In the genomic region with DNA sequence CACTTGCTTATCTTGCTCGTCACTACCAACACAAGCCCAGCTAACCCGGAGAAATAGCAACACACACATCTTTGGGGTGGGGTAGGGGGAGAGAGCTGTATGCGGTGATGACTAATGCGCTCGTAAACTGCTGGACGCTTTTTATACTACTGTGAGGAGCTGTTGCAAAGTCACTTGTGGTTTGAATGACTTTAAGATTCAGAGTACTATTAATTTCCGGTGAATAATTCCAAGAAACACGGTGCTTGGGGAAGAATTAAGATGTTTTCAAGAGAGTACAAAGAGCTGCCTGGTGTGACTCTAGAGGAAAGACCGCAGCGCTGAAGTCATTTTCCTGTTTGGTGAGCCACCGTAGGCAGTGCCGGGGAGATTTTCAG, we compare ENCODE assay signal across 8 mouse cellular contexts. TPM values are rescaled to one million over a fixed set of nuclear protein-coding genes. Genes with fewer than 3 reads are reported as not detected.
DNase-seq lines count a peak whose midpoint lies in the region; ATAC-seq and TF ChIP-seq lines count a peak whose summit lies in the region.
"Had no signal": no experiment of that assay in that cellular context is flagged by ENCODE, and none has a peak within 500 bp of the region (broad histone marks: within the 10 kb centered on the region; RNA-seq: fewer than 3 reads in every experiment).

No protein-coding gene starts in this region.

- intact Hi-C loops in left cerebral cortex, adult 2 months (cut with DNase I), result no loop called here

- no peaks in the 10 kb centered on the region for H3K27me3 ChIP-seq in intestine, embryonic 14.5 days (replicated peaks; ENCODE audit: control insufficient read depth, insufficient read depth, low read length)
- no peaks in the 10 kb centered on the region for H3K27me3 ChIP-seq in stomach, embryonic 16.5 days (ENCODE audit: control insufficient read depth, insufficient read depth, low read length)
- H3K27me3 ChIP-seq: liver, embryonic 15.5 days had no signal

- DNase-seq in lung, postnatal 25 days (ENCODE audit: low spot score), result peak; percentile 53
- no peak for DNase-seq in lung, adult 2 months
- DNase-seq in intestine, embryonic 14.5 days (ENCODE audit: low spot score), result no peak
- no peak for DNase-seq in layer of hippocampus, adult 11-12 months (ENCODE audit: low spot score)
- DNase-seq in left cerebral cortex, adult 2 months (ENCODE audit: extremely low spot score in 1 of 2, low spot score in 2 of 2), result no peak

- 0 out of 2 replicates have a peak, but pooled peaks have one; percentile 10 for ATAC-seq in intestine, embryonic 14.5 days (replicated peaks; ENCODE audit: low FRiP score, low TSS enrichment, low read depth)
- ATAC-seq in stomach, embryonic 16.5 days (ENCODE audit: insufficient read depth, low FRiP score), result 0 out of 2 replicates have a peak, but pooled peaks have one; percentile 16

- no peak overlapping the region for H3K4me3 ChIP-seq in lung, adult 2 months (replicated peaks; ENCODE audit: extremely low read depth, low read depth, low read length)
- peak overlapping the region; percentile 33 for H3K4me3 ChIP-seq in bone marrow macrophage, adult 2 months (ENCODE audit: insufficient read depth, low read length)
- no peak overlapping the region for H3K4me3 ChIP-seq in intestine, embryonic 14.5 days (ENCODE audit: low read depth, low read length)
- no peak overlapping the region for H3K4me3 ChIP-seq in stomach, embryonic 16.5 days (replicated peaks; ENCODE audit: low read length)
- no peak overlapping the region for H3K4me3 ChIP-seq in left cerebral cortex, adult 2 months
- H3K4me3 ChIP-seq: liver, embryonic 15.5 days had no signal

- no peak overlapping the region for H3K27ac ChIP-seq in bone marrow macrophage, adult 2 months (ENCODE audit: insufficient read depth, low read depth, low read length)
- peak overlapping the region; percentile 16; the same call in 1 of the 2 replicates for H3K27ac ChIP-seq in intestine, embryonic 14.5 days (ENCODE audit: low read depth)
- H3K27ac ChIP-seq in stomach, embryonic 16.5 days (ENCODE audit: low read length), result peak overlapping the region; percentile 36
- no peak overlapping the region for H3K27ac ChIP-seq in left cerebral cortex, adult 2 months
- H3K27ac ChIP-seq: liver, embryonic 15.5 days had no signal

- H3K4me2 ChIP-seq in intestine, embryonic 14.5 days (ENCODE audit: low read length), result 0 out of 2 replicates have a peak overlapping the region, but pooled peaks have one; percentile 5
- H3K4me2 ChIP-seq in stomach, embryonic 16.5 days (ENCODE audit: low read depth, low read length), result no peak overlapping the region
- H3K4me2 ChIP-seq: liver, embryonic 15.5 days had no signal

- no peak overlapping the region for H3K9ac ChIP-seq in intestine, embryonic 14.5 days (ENCODE audit: low read length)
- no peak overlapping the region for H3K9ac ChIP-seq in stomach, embryonic 16.5 days (ENCODE audit: low read length)
- H3K9ac ChIP-seq: liver, embryonic 15.5 days had no signal

- H3K36me3 ChIP-seq in intestine, embryonic 14.5 days (ENCODE audit: control insufficient read depth, insufficient read depth, low read length), result no peaks in the 10 kb centered on the region
- no peaks in the 10 kb centered on the region for H3K36me3 ChIP-seq in stomach, embryonic 16.5 days (ENCODE audit: control insufficient read depth, insufficient read depth, low read length)
- H3K36me3 ChIP-seq: liver, embryonic 15.5 days had no signal

- 14% methylated on average over 12 of the region's 12 CpGs for WGBS in lung, adult 2 months
- 36% methylated on average over 12 of the region's 12 CpGs for WGBS in intestine, embryonic 14.5 days
- 36% methylated on average over 12 of the region's 12 CpGs for WGBS in stomach, embryonic 16.5 days

- H3K9me3 ChIP-seq in intestine, embryonic 14.5 days (ENCODE audit: control insufficient read depth, low read length), result no peaks in the 10 kb centered on the region
- no peaks in the 10 kb centered on the region for H3K9me3 ChIP-seq in stomach, embryonic 16.5 days (replicated peaks; ENCODE audit: control insufficient read depth, low read length)
- H3K9me3 ChIP-seq: liver, embryonic 15.5 days had no signal

- H3K4me1 ChIP-seq in lung, adult 2 months (ENCODE audit: control insufficient read depth, insufficient read depth, low read length), result peaks cover 14% of the 10 kb centered on the region
- peaks cover 8% of the 10 kb centered on the region for H3K4me1 ChIP-seq in bone marrow macrophage, adult 2 months (ENCODE audit: control insufficient read depth, insufficient read depth, low read length)
- H3K4me1 ChIP-seq in intestine, embryonic 14.5 days (replicated peaks; ENCODE audit: control insufficient read depth, insufficient read depth, low read length), result peaks cover 20% of the 10 kb centered on the region
- peaks cover 17% of the 10 kb centered on the region for H3K4me1 ChIP-seq in stomach, embryonic 16.5 days (ENCODE audit: control insufficient read depth, insufficient read depth, low read length)

- TF ChIP-seq POLR2A in lung, adult 2 months (IDR thresholded peaks at IDR 0.05; ENCODE audit: borderline replicate concordance, extremely low read depth, low read depth, low read length), result no peak
- TF ChIP-seq POLR2A in bone marrow macrophage, adult 2 months (IDR thresholded peaks at IDR 0.05; ENCODE audit: borderline replicate concordance, low read depth, low read length), result no peak

- TF ChIP-seq CTCF in lung, adult 2 months (IDR thresholded peaks at IDR 0.05; ENCODE audit: insufficient read depth, low read length), result no peak
- no peak for TF ChIP-seq CTCF in bone marrow macrophage, adult 2 months (IDR thresholded peaks at IDR 0.05; ENCODE audit: low read depth, low read length)
- TF ChIP-seq CTCF in left cerebral cortex, adult 2 months (IDR thresholded peaks at IDR 0.05), result no peak

RNA-seq across cellular contexts. Expression of a gene that starts 45.3 kb away (rescaled TPM):
- 53.7 and 85.0 TPM in 2 replicates for polyA plus RNA-seq in lung, adult 2 months (2012; rRNA removed)
- polyA plus RNA-seq in bone marrow macrophage, adult 2 months (2012; ENCODE audit: insufficient read depth, insufficient read length, missing spikeins), result 8.7 TPM in 2 replicates
- 27.4 and 28.8 TPM in 2 replicates for polyA plus RNA-seq in intestine, embryonic 14.5 days (2014; fragmentation: Nextera tagmentation; extraction: Ambion mirVana)
- 29.4 and 30.8 TPM in 2 replicates for polyA plus RNA-seq in stomach, embryonic 16.5 days (2015; fragmentation: Nextera tagmentation; extraction: Ambion mirVana)
- total RNA-seq in left cerebral cortex, adult 2 months (2021), result 10 to 100 TPM; 25.9 to 37.8 TPM

Comparison
In these comparisons a context has a peak if more than half of its experiments do, and no peak if none do; other contexts are left out.
1. H3K27ac ChIP-seq: peak in intestine, embryonic 14.5 days (single experiment) and stomach, embryonic 16.5 days (single experiment); none in bone marrow macrophage, adult 2 months (single experiment) and left cerebral cortex, adult 2 months (single experiment).